Mouse (Mus musculus) cerebellum, postnatal 14 days (tissue): Measurements from ENCODE around the gene Mreg.

Experiments
- DNase-seq, 2 experiments: peaks; one replicate each; pipeline ENCODE4 v3.0.0; 2021; ENCODE audit warnings: mixed read lengths in 2 of 2

Mreg gene

DNA sequence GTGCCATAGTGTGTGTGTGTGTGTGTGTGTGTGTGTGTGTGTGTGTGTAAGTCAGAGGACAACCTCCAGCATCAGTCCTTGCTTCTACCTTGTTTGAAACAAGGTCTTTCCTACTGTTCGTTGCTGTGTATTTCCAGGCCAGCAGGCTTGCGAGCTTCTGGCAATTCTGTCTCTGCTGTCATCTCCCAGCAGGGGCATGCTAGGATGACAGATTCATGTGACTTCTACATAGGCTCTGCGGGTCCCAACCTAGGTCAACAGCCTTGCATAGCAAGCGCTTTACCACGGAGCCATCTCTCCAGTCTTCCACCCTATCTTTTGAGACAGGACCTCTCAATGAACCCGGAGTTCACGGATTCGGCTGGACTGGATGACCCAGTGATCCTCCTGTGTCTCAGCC lies 20.7 kb downstream of the Mreg start:
- no peak for DNase-seq

DNA sequence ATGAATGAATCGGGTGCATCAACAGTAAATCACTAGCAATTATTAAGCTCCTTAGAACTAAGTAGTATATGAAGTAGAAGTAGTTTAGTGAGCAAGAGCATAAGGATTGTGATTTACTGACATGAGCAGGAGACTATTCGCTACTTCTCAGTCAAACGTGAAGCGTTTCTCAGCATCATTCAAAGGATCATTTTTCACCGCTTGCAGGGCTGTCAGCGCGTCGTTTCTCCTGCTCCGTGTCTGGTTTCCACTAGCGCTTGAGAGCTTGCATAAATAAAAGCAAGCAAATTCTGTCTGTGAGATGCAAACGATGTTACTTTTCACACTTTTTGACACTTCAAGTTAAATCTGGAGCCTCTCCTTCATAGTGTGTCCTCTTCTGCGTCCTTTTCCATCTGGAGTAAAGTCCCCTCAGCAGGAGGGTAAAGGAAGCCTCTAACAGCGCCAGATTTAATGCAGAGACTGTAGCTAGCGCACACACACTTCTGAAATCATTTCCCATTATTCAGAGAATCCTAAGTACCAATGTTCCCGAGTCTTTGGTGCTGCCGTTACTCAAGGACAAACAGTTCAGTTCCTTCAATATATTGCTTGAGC lies 23.9 kb downstream of the Mreg start:
- DNase-seq: no peak

DNA sequence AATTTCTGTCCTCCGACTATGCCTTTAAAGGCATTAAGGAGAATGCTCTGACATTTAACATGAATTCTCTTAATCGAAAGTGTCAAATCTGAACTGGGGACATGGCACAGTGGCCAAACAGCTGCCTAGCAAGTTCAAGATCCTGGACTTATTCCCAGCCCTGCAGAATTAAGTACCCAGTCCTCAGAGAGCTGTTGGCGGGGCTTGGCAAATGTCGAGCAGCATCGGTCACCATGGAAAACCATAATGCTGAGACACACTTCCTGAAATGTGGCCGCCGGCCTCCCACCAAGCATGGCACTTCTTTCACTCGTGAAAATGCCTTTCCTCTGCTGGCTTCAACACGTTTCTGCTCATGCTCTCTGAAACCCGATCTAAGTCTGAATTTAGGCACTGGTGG lies 24.6 kb downstream of the Mreg start:
- DNase-seq: peak in 1 of 2 experiments; percentile 25

DNA sequence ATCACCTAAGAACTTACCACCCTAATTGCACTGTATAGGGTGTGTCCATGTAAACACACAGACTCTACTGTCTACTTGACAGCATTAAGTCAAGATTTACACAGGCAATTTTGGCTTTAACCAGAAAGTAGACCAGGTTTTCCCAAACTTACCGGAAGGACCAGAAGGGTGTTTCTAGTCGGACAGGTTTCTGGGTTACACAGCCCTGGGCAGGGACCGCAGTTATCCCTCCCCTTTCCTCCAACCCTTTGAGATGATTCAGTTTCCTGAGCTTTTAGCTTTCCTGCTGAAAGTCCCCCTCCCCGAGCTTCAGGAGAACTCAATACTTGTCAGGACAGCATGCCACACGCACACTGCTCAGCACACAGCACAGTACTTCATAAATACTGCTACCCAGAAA lies 26.0 kb downstream of the Mreg start:
- DNase-seq: no peak

GRCm38 (mm10) chr1:72183554-72183953 lies 28.6 kb downstream of the Mreg start:
- DNase-seq: no peak

DNA sequence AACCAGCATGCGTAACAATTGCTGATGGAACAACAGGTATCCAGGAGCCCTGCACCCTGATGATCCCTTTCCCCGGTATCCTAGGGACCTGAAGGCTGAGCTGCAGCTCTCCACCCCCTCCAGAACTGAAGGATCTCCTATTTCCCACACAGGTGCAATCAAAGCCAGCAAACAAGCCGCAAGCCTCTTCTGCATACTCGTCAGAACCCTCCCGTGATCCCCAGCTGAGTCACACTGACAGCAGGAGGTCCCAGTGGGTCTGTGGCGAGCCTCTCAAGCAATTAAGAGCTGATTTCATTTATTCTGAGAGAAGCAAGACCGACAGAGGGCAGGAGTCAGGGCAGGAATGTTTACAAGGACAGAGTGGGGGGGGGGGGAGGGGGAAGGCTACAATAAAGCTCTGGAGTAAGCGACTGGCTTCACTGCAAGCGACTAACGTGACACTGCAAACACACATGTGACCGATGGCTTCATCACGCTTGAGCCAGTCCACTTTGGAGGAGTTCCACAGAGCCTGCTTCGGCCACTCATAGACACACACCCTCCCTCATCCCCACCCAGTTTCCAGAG lies 29.1 kb downstream of the Mreg start:
- peak; percentile 28 to 30 for DNase-seq

GRCm38 (mm10) chr1:72179947-72180346 lies 32.2 kb downstream of the Mreg start:
- DNase-seq: no peak

GRCm38 (mm10) chr1:72176239-72176638 lies 35.9 kb downstream of the Mreg start:
- DNase-seq: no peak

- no peak for DNase-seq
Measured at GRCm38 (mm10) chr1:72174183-72174582, 37.9 kb downstream of the Mreg start.

GRCm38 (mm10) chr1:72173402-72174051 lies 38.6 kb downstream of the Mreg start:
- no peak for DNase-seq

DNA sequence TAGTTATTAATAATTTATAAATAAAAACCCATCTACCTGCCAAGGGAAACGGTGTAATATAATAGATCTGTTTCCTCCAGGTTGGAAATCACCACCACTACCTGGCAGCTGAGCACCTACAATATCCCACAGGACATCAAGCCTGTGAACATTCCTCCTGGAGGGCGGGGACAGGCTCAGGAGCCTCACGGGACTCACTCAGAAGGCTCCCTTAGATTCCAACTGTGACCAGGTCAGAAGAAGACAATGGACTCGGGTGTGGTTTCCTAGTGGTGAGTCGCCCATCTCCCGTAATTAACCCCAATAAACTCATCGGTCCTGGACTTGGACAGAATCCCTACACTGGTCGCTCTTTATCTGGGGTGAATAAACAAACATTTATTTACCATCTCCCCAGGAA lies 39.3 kb downstream of the Mreg start:
- no peak for DNase-seq

GRCm38 (mm10) chr1:72171001-72171860 lies 40.9 kb downstream of the Mreg start:
- DNase-seq: peak; percentile 59 to 63

GRCm38 (mm10) chr1:72167024-72167423 lies 45.1 kb downstream of the Mreg start:
- no peak for DNase-seq

DNA sequence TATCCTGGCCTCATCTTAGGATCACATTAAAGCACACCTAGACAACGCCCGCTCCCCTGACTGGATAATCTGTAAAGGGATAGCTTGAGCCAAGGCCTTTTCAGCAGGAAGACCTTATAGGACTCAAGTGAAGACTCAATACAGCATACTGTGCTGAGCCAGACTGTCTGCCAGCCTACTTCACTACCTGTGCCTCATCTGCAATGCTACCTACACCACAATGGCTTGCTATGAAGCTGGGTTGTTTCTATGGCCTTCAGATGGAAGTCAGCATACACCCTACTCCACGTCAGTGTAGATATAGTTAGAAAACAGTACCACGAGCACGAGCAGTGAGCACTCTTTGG lies 45.7 kb downstream of the Mreg start:
- DNase-seq: no peak

GRCm38 (mm10) chr1:72165723-72166467 lies 46.2 kb downstream of the Mreg start:
- peak in 1 of 2 experiments; percentile 56 for DNase-seq

- no peak for DNase-seq
Measured at GRCm38 (mm10) chr1:72160321-72160720, 51.8 kb downstream of the Mreg start.

DNA sequence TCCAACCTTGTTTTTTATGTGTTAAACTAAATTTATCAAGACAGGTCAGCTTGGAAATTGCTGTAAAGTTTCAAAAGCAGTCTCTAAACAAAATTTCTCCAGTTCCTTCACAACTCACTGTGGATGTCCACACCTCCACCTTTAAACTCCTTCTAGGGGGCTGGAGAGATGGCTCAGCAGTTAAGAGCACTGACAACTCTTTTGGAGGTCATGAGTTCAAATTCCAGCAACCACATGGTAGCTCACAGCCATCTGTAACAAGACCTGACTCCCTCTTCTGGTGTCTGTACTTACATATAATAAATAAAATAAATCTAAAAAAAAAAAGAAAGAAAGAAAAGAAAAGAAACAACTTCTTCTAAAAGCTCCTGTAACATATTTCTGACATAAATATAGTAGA lies 67.1 kb downstream of the Mreg start:
- DNase-seq: no peak

GRCm38 (mm10) chr1:72144426-72144825 lies 67.7 kb downstream of the Mreg start:
- DNase-seq: no peak

GRCm38 (mm10) chr1:72141893-72142480 lies 70.1 kb downstream of the Mreg start:
- peak; percentile 75 to 77 for DNase-seq

DNA sequence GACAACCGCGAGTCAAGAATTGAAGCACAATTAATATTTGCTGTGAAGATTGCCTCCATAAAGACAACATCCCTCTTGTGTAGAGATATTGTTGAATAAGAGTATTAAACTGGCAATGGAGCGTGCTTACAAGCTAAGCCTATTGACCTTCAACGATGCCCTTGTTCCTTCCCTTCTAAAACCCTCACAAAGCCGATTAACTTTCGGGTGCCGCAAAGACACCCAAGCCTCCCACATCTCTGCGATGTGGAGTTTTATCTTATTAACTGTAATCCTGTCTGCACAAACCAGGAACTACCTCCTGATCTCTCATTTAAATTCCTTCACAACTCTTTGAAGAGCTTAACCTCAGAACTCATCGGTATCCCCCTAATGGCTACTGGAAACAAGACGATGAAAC lies 76.0 kb downstream of the Mreg start:
- no peak for DNase-seq

GRCm38 (mm10) chr1:72134534-72134933 lies 77.6 kb downstream of the Mreg start:
- no peak for DNase-seq
